16 mouse cellular contexts compared by ENCODE assay signal in genomic region chr2:115468471-115468909, GRCm38 (mm10).
DNase-seq lines count a peak whose midpoint lies in the region; ATAC-seq lines count a peak whose summit lies in the region.
"Had no signal": no experiment of that assay in that cellular context is flagged by ENCODE, and none has a peak within 500 bp of the region (broad histone marks: within the 10 kb centered on the region; RNA-seq: fewer than 3 reads in every experiment).

No protein-coding gene starts in this region.

- WGBS in forebrain, embryonic 14.5 days = 23% methylated on average over 7 of the region's 7 CpGs
- 35% methylated on average over 7 of the region's 7 CpGs for WGBS in forebrain, embryonic 12.5 days
- WGBS in embryonic facial prominence, embryonic 12.5 days = 26% methylated on average over 7 of the region's 7 CpGs
- 22% methylated on average over 7 of the region's 7 CpGs for WGBS in limb, embryonic 15.5 days

- peak; percentile 67; the same call in 1 of the 2 replicates for ATAC-seq in forebrain, embryonic 14.5 days
- no peak for ATAC-seq in forebrain, embryonic 12.5 days (ENCODE audit: low FRiP score)
- ATAC-seq in embryonic facial prominence, embryonic 12.5 days (ENCODE audit: insufficient number of reproducible peaks, insufficient read depth, low FRiP score, low TSS enrichment) = no peak
- no peak for ATAC-seq in limb, embryonic 15.5 days (ENCODE audit: insufficient number of reproducible peaks, low FRiP score, low TSS enrichment, low read depth)
- ATAC-seq: lung, postnatal 0 days had no signal

- H3K9me3 ChIP-seq in forebrain, embryonic 14.5 days (replicated peaks; ENCODE audit: control insufficient read depth, low read length) = peaks cover 5% of the 10 kb centered on the region; the same call in 1 of the 2 replicates
- H3K9me3 ChIP-seq in forebrain, embryonic 12.5 days = no peaks in the 10 kb centered on the region
- no peaks in the 10 kb centered on the region for H3K9me3 ChIP-seq in embryonic facial prominence, embryonic 12.5 days
- no peaks in the 10 kb centered on the region for H3K9me3 ChIP-seq in limb, embryonic 15.5 days
- H3K9me3 ChIP-seq: heart, embryonic 15.5 days; neural tube, embryonic 13.5 days had no signal

- peaks cover 3% of the 10 kb centered on the region; the same call in 1 of the 2 replicates for H3K4me1 ChIP-seq in forebrain, embryonic 14.5 days (ENCODE audit: control insufficient read depth, insufficient read depth, low read length)
- H3K4me1 ChIP-seq in forebrain, embryonic 12.5 days = peaks cover 20% of the 10 kb centered on the region
- H3K4me1 ChIP-seq in embryonic facial prominence, embryonic 12.5 days = peaks cover 18% of the 10 kb centered on the region; the same call in 1 of the 2 replicates
- H3K4me1 ChIP-seq in limb, embryonic 15.5 days = 0 out of 2 replicates have a peak, but pooled peaks cover 3% of the 10 kb centered on the region
- H3K4me1 ChIP-seq: heart, embryonic 15.5 days; neural tube, embryonic 13.5 days had no signal

- no peak overlapping the region for H3K4me3 ChIP-seq in forebrain, embryonic 14.5 days (ENCODE audit: low read depth, low read length)
- H3K4me3 ChIP-seq in forebrain, embryonic 12.5 days (replicated peaks) = no peak overlapping the region
- H3K4me3 ChIP-seq in embryonic facial prominence, embryonic 12.5 days = no peak overlapping the region
- no peak overlapping the region for H3K4me3 ChIP-seq in limb, embryonic 15.5 days
- H3K4me3 ChIP-seq: heart, embryonic 15.5 days; neural tube, embryonic 13.5 days had no signal

- H3K36me3 ChIP-seq in forebrain, embryonic 14.5 days (ENCODE audit: control insufficient read depth, insufficient read depth, low read length) = no peaks in the 10 kb centered on the region
- H3K36me3 ChIP-seq in forebrain, embryonic 12.5 days (replicated peaks) = no peaks in the 10 kb centered on the region
- H3K36me3 ChIP-seq in embryonic facial prominence, embryonic 12.5 days = no peaks in the 10 kb centered on the region
- H3K36me3 ChIP-seq in limb, embryonic 15.5 days = no peaks in the 10 kb centered on the region
- H3K36me3 ChIP-seq: heart, embryonic 15.5 days; neural tube, embryonic 13.5 days had no signal

- H3K9ac ChIP-seq in forebrain, embryonic 14.5 days (ENCODE audit: low read length) = no peak overlapping the region
- H3K9ac ChIP-seq in forebrain, embryonic 12.5 days = no peak overlapping the region
- H3K9ac ChIP-seq in embryonic facial prominence, embryonic 12.5 days = no peak overlapping the region
- H3K9ac ChIP-seq in limb, embryonic 15.5 days = no peak overlapping the region
- H3K9ac ChIP-seq: heart, embryonic 15.5 days; neural tube, embryonic 13.5 days had no signal

- no peaks in the 10 kb centered on the region for H3K27me3 ChIP-seq in forebrain, embryonic 14.5 days (replicated peaks; ENCODE audit: control insufficient read depth, insufficient read depth, low read length)
- H3K27me3 ChIP-seq in forebrain, embryonic 12.5 days = no peaks in the 10 kb centered on the region
- H3K27me3 ChIP-seq in embryonic facial prominence, embryonic 12.5 days = no peaks in the 10 kb centered on the region
- no peaks in the 10 kb centered on the region for H3K27me3 ChIP-seq in limb, embryonic 15.5 days
- H3K27me3 ChIP-seq: heart, embryonic 15.5 days had no signal

- H3K27ac ChIP-seq in forebrain, embryonic 14.5 days (ENCODE audit: low read depth, low read length) = no peak overlapping the region
- H3K27ac ChIP-seq in forebrain, embryonic 12.5 days = no peak overlapping the region
- no peak overlapping the region for H3K27ac ChIP-seq in embryonic facial prominence, embryonic 12.5 days
- no peak overlapping the region for H3K27ac ChIP-seq in limb, embryonic 15.5 days
- H3K27ac ChIP-seq: heart, embryonic 15.5 days; neural tube, embryonic 13.5 days had no signal

- peak; percentile 55 for DNase-seq in forebrain, embryonic 14.5 days (ENCODE audit: low spot score)
- peak; percentile 8 to 42 for DNase-seq in layer of hippocampus, postnatal 14 days (ENCODE audit: low spot score in 2 of 2)
- DNase-seq in layer of hippocampus, adult 9-11 months = no peak
- DNase-seq in adrenal gland, postnatal 14 days = no peak
- no peak for DNase-seq in ovary, postnatal 10 days (ENCODE audit: low spot score)
- DNase-seq: adrenal gland, postnatal 10 days; cerebellum, postnatal 25 days; heart, adult 11 months; kidney, adult 8-10 months; liver had no signal

- H3K4me2 ChIP-seq in forebrain, embryonic 14.5 days (ENCODE audit: low read length) = 0 out of 2 replicates have a peak overlapping the region, but pooled peaks have one; percentile 3
- H3K4me2 ChIP-seq in forebrain, embryonic 12.5 days = no peak overlapping the region; the same call in 1 of the 2 replicates
- H3K4me2 ChIP-seq in embryonic facial prominence, embryonic 12.5 days (replicated peaks) = 0 out of 2 replicates have a peak overlapping the region, but pooled peaks have one; percentile 7
- H3K4me2 ChIP-seq in limb, embryonic 15.5 days = peak overlapping the region; percentile 17; the same call in 1 of the 2 replicates
- H3K4me2 ChIP-seq: heart, embryonic 15.5 days; neural tube, embryonic 13.5 days had no signal

Comparison
In these comparisons a context has a peak if more than half of its experiments do, and no peak if none do; other contexts are left out.
1. DNase-seq: peak in forebrain, embryonic 14.5 days (single experiment) and layer of hippocampus, postnatal 14 days (2 of 2); none in layer of hippocampus, adult 9-11 months (single experiment), adrenal gland, postnatal 14 days (single experiment) and ovary, postnatal 10 days (single experiment).